Mouse (Mus musculus) liver, adult 2 months (tissue): ENCODE data around the gene Ttc38.

Experiments
- CTCF ChIP-seq: fragments of 200-500 bp; IDR thresholded peaks from 2 replicates; pipeline ENCODE4 v1.5.1; 2011; ENCODE audit warnings: low read depth, low read length, control low read depth
- POLR2A ChIP-seq: fragments of 200-500 bp; IDR thresholded peaks from 2 replicates; pipeline ENCODE4 v1.6.1; 2011; ENCODE audit warnings: low read length, control low read depth; ENCODE audit not compliant: insufficient read depth; ENCODE audit errors: extremely low read depth

- TF ChIP-seq CTCF, result peak; percentile 24
- TF ChIP-seq POLR2A, result peak; percentile 71
Measured at GRCm38 (mm10) chr15:85811535-85812277, 20.4 kb upstream of the Ttc38 start, which contains the start of gene Cdpf1.
